Mouse (Mus musculus) embryonic facial prominence, embryonic 15.5 days (tissue): ENCODE data around the gene Nipal4. TPM values are rescaled to one million over a fixed set of nuclear protein-coding genes. Genes with fewer than 3 reads are reported as not detected.

Experiments
- ATAC-seq: fragments of 200-750 bp; cut with Nextera tagmentation; 2 replicates; pipeline ENCODE4 v1.8.0; 2017; ENCODE audit warnings: low read depth, moderate TSS enrichment; ENCODE audit not compliant: insufficient number of reproducible peaks, low FRiP score, low TSS enrichment
- H3K27ac ChIP-seq: fragments of 300-500 bp; sonication (generic); replicated peaks from 2 replicates; pipeline ENCODE4 v1.5.1; 2015; ENCODE audit warnings: mild to moderate bottlenecking, inconsistent platforms
- H3K27me3 ChIP-seq: fragments of 300-500 bp; sonication (generic); 2 replicates; pipeline ENCODE4 v1.6.1; 2015; ENCODE audit warnings: inconsistent platforms
- H3K36me3 ChIP-seq: fragments of 300-500 bp; sonication (generic); 2 replicates; pipeline ENCODE4 v1.6.1; 2015; ENCODE audit warnings: mild to moderate bottlenecking, inconsistent platforms
- H3K4me1 ChIP-seq: fragments of 300-500 bp; sonication (generic); 2 replicates; pipeline ENCODE4 v1.6.1; 2015; ENCODE audit warnings: inconsistent platforms
- H3K4me2 ChIP-seq: fragments of 300-500 bp; sonication (generic); replicated peaks from 2 replicates; pipeline ENCODE4 v1.6.1; 2015; ENCODE audit warnings: mild to moderate bottlenecking, inconsistent platforms
- H3K4me3 ChIP-seq: fragments of 300-500 bp; sonication (generic); replicated peaks from 2 replicates; pipeline ENCODE4 v1.5.1; 2015; ENCODE audit warnings: mild to moderate bottlenecking, inconsistent platforms
- H3K9ac ChIP-seq: fragments of 300-500 bp; sonication (generic); 2 replicates; pipeline ENCODE4 v1.6.1; 2015; ENCODE audit warnings: inconsistent platforms
- H3K9me3 ChIP-seq: fragments of 300-500 bp; sonication (generic); replicated peaks from 2 replicates; pipeline ENCODE4 v1.6.1; 2016; ENCODE audit warnings: inconsistent platforms
- WGBS: fragments of 180-500 bp; shearing (Covaris S2); methylation state at CpG from one replicate; pipeline ENCODE4 v1.1.7; 2015; 5-methylcytosine and 5-hydroxymethylcytosine counted together
- polyA plus RNA-seq: library from polyadenylated mRNA; unstranded; fragments of >200 nt; fragmentation: Nextera tagmentation; extraction: Ambion mirVana; gene quantifications from 2 replicates; pipeline ENCODE4 v1.2.1, GENCODE M21; 2015

The Nipal4 gene
- polyA plus RNA-seq, 1 experiment from 2014 or later, result 9.5 TPM

GRCm38 (mm10) chr11:46126317-46126716 lies 40.0 kb downstream of the Nipal4 start:
- H3K4me3 ChIP-seq, result no peak overlapping the region
- H3K27ac ChIP-seq, result no peak overlapping the region
- peaks cover 17% of the 10 kb centered on the region for H3K36me3 ChIP-seq
- 88% methylated on average over 7 of the region's 7 CpGs for WGBS
- ATAC-seq, result no peak
- H3K9ac ChIP-seq, result no peak overlapping the region
- H3K9me3 ChIP-seq, result no peaks in the 10 kb centered on the region
- no peaks in the 10 kb centered on the region for H3K27me3 ChIP-seq
- H3K4me2 ChIP-seq, result no peak overlapping the region
- H3K4me1 ChIP-seq, result no peaks in the 10 kb centered on the region

- WGBS, result 91% methylated on average over 7 of the region's 7 CpGs
- H3K4me3 ChIP-seq, result no peak overlapping the region
- no peaks in the 10 kb centered on the region for H3K4me1 ChIP-seq
- no peak for ATAC-seq
- H3K36me3 ChIP-seq, result peaks cover 16% of the 10 kb centered on the region
- no peak overlapping the region for H3K9ac ChIP-seq
- H3K27ac ChIP-seq, result no peak overlapping the region
- no peak overlapping the region for H3K4me2 ChIP-seq
- no peaks in the 10 kb centered on the region for H3K27me3 ChIP-seq
- no peaks in the 10 kb centered on the region for H3K9me3 ChIP-seq
Measured at GRCm38 (mm10) chr11:46125835-46126229, 40.5 kb downstream of the Nipal4 start.

- Histone ChIP-seq H3K9ac (no peak overlapping the region), H3K27ac (no peak overlapping the region), H3K27me3 (no peaks in the 10 kb centered on the region), H3K36me3 (peaks cover 16% of the 10 kb centered on the region), H3K4me2 (no peak overlapping the region), H3K9me3 (no peaks in the 10 kb centered on the region), H3K4me3 (no peak overlapping the region), H3K4me1 (no peaks in the 10 kb centered on the region)
- WGBS, result 90% methylated on average over 12 of the region's 12 CpGs
- no peak for ATAC-seq
Measured at GRCm38 (mm10) chr11:46125093-46125834, 41.0 kb downstream of the Nipal4 start.

- H3K9ac ChIP-seq, result no peak overlapping the region
- no peak for ATAC-seq
- H3K4me1 ChIP-seq, result no peaks in the 10 kb centered on the region
- H3K4me2 ChIP-seq, result no peak overlapping the region
- H3K27ac ChIP-seq, result no peak overlapping the region
- no peaks in the 10 kb centered on the region for H3K9me3 ChIP-seq
- H3K36me3 ChIP-seq, result peaks cover 10% of the 10 kb centered on the region
- H3K27me3 ChIP-seq, result no peaks in the 10 kb centered on the region
- 87% methylated on average over 8 of the region's 8 CpGs for WGBS
- no peak overlapping the region for H3K4me3 ChIP-seq
Measured at GRCm38 (mm10) chr11:46123328-46123866, 42.9 kb downstream of the Nipal4 start.

GRCm38 (mm10) chr11:46122875-46123274 lies 43.4 kb downstream of the Nipal4 start:
- Histone ChIP-seq H3K36me3 (peaks cover 9% of the 10 kb centered on the region), H3K4me2 (no peak overlapping the region), H3K9me3 (no peaks in the 10 kb centered on the region), H3K9ac (no peak overlapping the region), H3K27me3 (no peaks in the 10 kb centered on the region), H3K4me3 (no peak overlapping the region), H3K4me1 (no peaks in the 10 kb centered on the region), H3K27ac (no peak overlapping the region)
- 80% methylated on average over 4 of the region's 4 CpGs for WGBS
- no peak for ATAC-seq

- Histone ChIP-seq H3K36me3 (peaks cover 5% of the 10 kb centered on the region), H3K9me3 (no peaks in the 10 kb centered on the region), H3K4me3 (no peak overlapping the region), H3K27ac (no peak overlapping the region), H3K27me3 (no peaks in the 10 kb centered on the region), H3K9ac (no peak overlapping the region), H3K4me1 (no peaks in the 10 kb centered on the region), H3K4me2 (no peak overlapping the region)
- ATAC-seq, result no peak
- WGBS, result 80% methylated on average over 4 of the region's 4 CpGs
Measured at GRCm38 (mm10) chr11:46121666-46122065, 44.6 kb downstream of the Nipal4 start.

- no peak overlapping the region for H3K4me3 ChIP-seq
- H3K27me3 ChIP-seq, result no peaks in the 10 kb centered on the region
- peaks cover 5% of the 10 kb centered on the region for H3K36me3 ChIP-seq
- no peaks in the 10 kb centered on the region; the same call in 1 of the 2 replicates for H3K4me1 ChIP-seq
- no peak for ATAC-seq
- 71% methylated on average over 10 of the region's 10 CpGs for WGBS
- no peak overlapping the region for H3K9ac ChIP-seq
- H3K9me3 ChIP-seq, result no peaks in the 10 kb centered on the region
- no peak overlapping the region for H3K27ac ChIP-seq
- H3K4me2 ChIP-seq, result no peak overlapping the region
Measured at GRCm38 (mm10) chr11:46120084-46120483, 46.2 kb downstream of the Nipal4 start.

GRCm38 (mm10) chr11:46119624-46120023 lies 46.7 kb downstream of the Nipal4 start:
- ATAC-seq, result no peak
- Histone ChIP-seq H3K9me3 (no peaks in the 10 kb centered on the region), H3K27ac (no peak overlapping the region), H3K4me1 (no peaks in the 10 kb centered on the region; the same call in 1 of the 2 replicates), H3K36me3 (peaks cover 5% of the 10 kb centered on the region), H3K9ac (no peak overlapping the region), H3K4me3 (no peak overlapping the region), H3K27me3 (no peaks in the 10 kb centered on the region), H3K4me2 (no peak overlapping the region)
- 14% methylated on average over 4 of the region's 4 CpGs for WGBS

GRCm38 (mm10) chr11:46116510-46116909 lies 49.8 kb downstream of the Nipal4 start:
- Histone ChIP-seq H3K27ac (no peak overlapping the region), H3K4me3 (no peak overlapping the region), H3K4me2 (no peak overlapping the region), H3K27me3 (no peaks in the 10 kb centered on the region), H3K36me3 (peaks cover 9% of the 10 kb centered on the region), H3K4me1 (no peaks in the 10 kb centered on the region; the same call in 1 of the 2 replicates), H3K9ac (no peak overlapping the region), H3K9me3 (no peaks in the 10 kb centered on the region)
- WGBS, result 88% methylated on average over 2 of the region's 2 CpGs
- no peak for ATAC-seq

- H3K9me3 ChIP-seq, result no peaks in the 10 kb centered on the region
- no peaks in the 10 kb centered on the region for H3K27me3 ChIP-seq
- H3K4me1 ChIP-seq, result no peaks in the 10 kb centered on the region; the same call in 1 of the 2 replicates
- no peak overlapping the region for H3K27ac ChIP-seq
- 80% methylated on average over 9 of the region's 9 CpGs for WGBS
- H3K36me3 ChIP-seq, result peaks cover 9% of the 10 kb centered on the region
- no peak overlapping the region for H3K4me3 ChIP-seq
- no peak overlapping the region for H3K9ac ChIP-seq
- ATAC-seq, result no peak
- H3K4me2 ChIP-seq, result no peak overlapping the region
Measured at GRCm38 (mm10) chr11:46115411-46116173, 50.7 kb downstream of the Nipal4 start.

GRCm38 (mm10) chr11:46115011-46115410 lies 51.3 kb downstream of the Nipal4 start:
- Histone ChIP-seq H3K27me3 (no peaks in the 10 kb centered on the region), H3K4me1 (no peaks in the 10 kb centered on the region; the same call in 1 of the 2 replicates), H3K4me2 (no peak overlapping the region), H3K36me3 (peaks cover 9% of the 10 kb centered on the region), H3K4me3 (no peak overlapping the region), H3K27ac (no peak overlapping the region), H3K9me3 (no peaks in the 10 kb centered on the region), H3K9ac (no peak overlapping the region)
- WGBS, result 84% methylated on average over 4 of the region's 4 CpGs
- no peak for ATAC-seq
